Mouse (Mus musculus): ENCODE results near the gene Pex5l.

- TF ChIP-seq CTCF (IDR thresholded peaks at IDR 0.05; ENCODE audit: insufficient read depth, low read depth, low read length), result no peak
- no peak for TF ChIP-seq POLR2A (IDR thresholded peaks at IDR 0.05; ENCODE audit: insufficient read depth, low read depth, low read length)
Measured at GRCm38 (mm10) chr3:33079171-33079570, 63.9 kb downstream of the Pex5l start.

Data from olfactory bulb, adult 2 months (tissue).